Mouse (Mus musculus) neural tube, embryonic 10.5 days (tissue): Measurements from ENCODE around the gene Mrpl23.

ENCODE experiments used
- DNase-seq: peaks from one replicate; pipeline ENCODE4 v3.0.0-alpha.2; 2017; ENCODE audit warnings: low spot score; ENCODE audit errors: extremely low spot score

Mrpl23 gene

GRCm38 (mm10) chr7:142520331-142520730, 12.2 kb upstream of the Mrpl23 start:
- DNase-seq, result no peak

DNA sequence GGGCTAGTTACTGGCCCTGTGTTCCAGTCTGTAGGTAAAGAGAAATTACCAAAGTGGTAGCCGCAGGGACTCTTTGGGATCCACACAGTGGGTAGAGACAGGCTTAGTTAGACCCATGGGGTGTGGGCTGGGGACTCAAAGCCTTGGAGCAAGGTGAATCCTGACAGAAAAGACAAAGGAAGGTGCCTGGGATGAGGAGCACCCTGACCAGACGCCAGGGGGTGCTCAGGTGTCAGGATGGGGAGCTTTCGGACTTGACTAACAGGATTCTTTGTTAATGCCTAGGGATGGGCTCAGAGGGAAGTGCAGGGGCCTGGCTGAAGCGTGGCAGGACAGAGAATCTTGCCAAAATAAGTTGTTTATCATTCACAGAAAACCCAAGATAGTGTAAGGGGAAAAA, 10.1 kb upstream of the Mrpl23 start:
- peak; percentile 62 for DNase-seq

GRCm38 (mm10) chr7:142523200-142523990, 9.1 kb upstream of the Mrpl23 start:
- peak; percentile 60 for DNase-seq

- DNase-seq, result peak; percentile 62
Observed at GRCm38 (mm10) chr7:142525342-142526178, 6.9 kb upstream of the Mrpl23 start.

- DNase-seq, result no peak
Observed at GRCm38 (mm10) chr7:142529350-142529749, 3.1 kb upstream of the Mrpl23 start.

DNA sequence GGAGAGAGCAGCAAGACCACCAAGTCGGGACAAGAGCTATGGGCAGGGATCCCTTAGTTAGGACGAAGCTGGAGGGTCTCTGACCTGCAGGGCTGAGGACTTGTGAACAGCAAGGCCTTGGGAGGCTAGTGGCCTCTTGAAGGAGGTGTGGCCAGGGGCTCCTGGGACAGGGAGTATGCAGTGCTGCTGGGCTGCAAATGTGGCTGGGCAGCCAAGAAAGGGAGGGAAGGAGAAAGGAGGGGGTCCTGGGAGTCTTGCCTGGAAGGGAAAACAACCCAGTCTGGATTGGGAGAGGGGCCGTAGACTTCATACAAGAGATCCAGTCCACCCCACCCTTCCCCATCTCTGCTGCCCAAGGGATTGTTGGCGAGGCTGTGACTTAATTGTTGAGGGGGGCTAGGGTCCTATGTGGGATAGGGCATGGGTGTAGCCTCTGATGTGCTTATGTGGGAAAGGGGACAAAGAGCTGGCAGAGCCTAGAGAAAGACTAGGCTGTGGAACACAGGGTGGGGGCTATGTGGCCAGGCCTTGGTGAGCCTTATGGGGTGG, 439 bp upstream of the Mrpl23 start:
- peak; percentile 27 for DNase-seq

GRCm38 (mm10) chr7:142533059-142533855, 771 bp downstream of the Mrpl23 start:
- DNase-seq, result peak; percentile 90

GRCm38 (mm10) chr7:142535116-142535515, 2.6 kb downstream of the Mrpl23 start:
- DNase-seq, result no peak

- no peak for DNase-seq
Observed at GRCm38 (mm10) chr7:142535832-142536231, 3.3 kb downstream of the Mrpl23 start.

GRCm38 (mm10) chr7:142537181-142537580, 4.7 kb downstream of the Mrpl23 start:
- DNase-seq, result peak; percentile 26

DNA sequence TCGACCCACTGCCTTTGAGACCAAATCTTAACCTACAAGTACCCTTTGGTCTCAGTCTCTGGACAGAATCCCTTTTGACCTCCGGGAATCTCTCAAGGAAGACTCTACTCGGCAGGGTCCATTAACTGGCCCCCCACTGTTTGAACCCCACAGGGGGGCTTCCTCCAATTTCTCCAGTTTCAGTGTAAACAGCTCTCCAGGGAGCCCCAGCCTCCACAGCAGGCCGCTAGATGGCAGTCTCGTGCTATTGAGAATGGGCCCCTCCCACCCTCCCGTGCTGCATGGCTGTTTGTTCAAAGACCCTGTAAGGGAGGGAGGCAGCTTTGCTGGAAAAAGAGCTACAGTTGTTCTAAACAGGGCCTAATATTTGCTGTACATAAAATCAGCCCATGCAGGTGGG, 5.4 kb downstream of the Mrpl23 start:
- DNase-seq, result peak; percentile 92

- DNase-seq, result peak; percentile 71
Observed at GRCm38 (mm10) chr7:142538291-142538690, 5.8 kb downstream of the Mrpl23 start.

DNA sequence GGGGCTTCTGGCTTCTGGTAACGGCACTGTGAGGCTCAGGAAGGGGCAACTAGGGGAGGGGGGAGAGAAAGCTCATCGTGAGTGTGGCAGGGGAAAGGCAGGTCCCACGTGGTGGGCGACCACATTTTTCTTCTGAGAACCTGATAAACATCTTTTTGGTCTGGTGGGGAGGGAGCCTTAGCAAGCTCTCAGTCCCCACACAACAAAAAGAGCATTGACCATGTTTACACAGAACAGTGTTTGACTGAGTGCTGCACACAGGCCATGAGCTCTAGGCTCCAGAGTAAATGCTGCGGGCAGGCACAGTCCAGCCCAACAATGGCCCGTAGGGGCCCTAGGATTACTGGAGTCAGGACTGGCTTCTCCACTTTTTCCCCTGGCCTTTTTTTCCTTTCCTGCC, 6.3 kb downstream of the Mrpl23 start:
- DNase-seq, result no peak

- no peak for DNase-seq
Observed at GRCm38 (mm10) chr7:142539828-142540227, 7.3 kb downstream of the Mrpl23 start.

DNA sequence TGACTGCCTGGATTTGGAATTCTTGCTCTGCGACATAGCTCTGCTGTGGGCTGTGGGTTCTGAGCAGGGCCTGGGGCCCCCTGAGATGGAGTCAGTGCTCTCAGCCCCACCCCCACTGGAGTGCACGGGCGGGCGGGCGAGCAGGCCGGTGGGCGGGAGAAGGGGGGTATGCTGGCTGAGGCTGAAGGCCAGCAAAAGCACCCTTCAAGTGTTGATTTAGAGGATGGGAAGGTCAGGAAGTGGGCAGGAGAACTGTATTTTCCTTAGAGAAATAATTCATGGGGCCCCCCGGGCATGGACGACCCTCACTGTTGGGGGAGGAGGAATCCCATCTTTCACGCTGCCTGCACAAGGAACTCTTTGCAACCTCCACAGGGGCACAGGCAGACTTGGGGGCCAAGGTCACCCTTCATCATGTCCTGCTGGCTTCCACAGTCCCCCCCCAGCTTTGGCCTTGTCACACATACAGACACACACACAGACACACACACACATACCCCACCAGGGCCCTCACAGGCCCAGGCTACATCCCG, 10.4 kb downstream of the Mrpl23 start:
- peak; percentile 82 for DNase-seq

- no peak for DNase-seq
Observed at GRCm38 (mm10) chr7:142545967-142546366, 13.5 kb downstream of the Mrpl23 start.

- DNase-seq, result no peak
Observed at GRCm38 (mm10) chr7:142547874-142548273, 15.4 kb downstream of the Mrpl23 start.

DNA sequence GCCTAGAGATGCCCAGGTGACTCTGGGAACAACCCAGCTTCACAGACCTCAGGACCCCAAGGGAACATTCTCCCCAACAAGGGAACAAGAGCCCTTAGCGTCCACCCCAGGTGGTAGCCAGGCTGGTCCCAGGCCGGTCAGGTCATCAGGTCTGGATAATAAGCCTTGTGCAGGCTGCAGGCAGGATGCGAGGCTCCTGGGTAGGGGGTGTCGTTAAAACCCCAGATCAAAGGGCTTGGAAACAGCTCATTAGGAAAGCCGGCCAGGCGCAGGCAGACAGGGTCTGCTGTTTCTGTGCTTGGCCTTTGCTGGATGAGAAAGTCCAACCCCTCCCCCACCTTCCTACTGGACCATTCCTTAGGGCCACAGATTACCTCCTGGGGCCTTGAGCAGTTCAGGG, 16.2 kb downstream of the Mrpl23 start:
- DNase-seq, result no peak

DNA sequence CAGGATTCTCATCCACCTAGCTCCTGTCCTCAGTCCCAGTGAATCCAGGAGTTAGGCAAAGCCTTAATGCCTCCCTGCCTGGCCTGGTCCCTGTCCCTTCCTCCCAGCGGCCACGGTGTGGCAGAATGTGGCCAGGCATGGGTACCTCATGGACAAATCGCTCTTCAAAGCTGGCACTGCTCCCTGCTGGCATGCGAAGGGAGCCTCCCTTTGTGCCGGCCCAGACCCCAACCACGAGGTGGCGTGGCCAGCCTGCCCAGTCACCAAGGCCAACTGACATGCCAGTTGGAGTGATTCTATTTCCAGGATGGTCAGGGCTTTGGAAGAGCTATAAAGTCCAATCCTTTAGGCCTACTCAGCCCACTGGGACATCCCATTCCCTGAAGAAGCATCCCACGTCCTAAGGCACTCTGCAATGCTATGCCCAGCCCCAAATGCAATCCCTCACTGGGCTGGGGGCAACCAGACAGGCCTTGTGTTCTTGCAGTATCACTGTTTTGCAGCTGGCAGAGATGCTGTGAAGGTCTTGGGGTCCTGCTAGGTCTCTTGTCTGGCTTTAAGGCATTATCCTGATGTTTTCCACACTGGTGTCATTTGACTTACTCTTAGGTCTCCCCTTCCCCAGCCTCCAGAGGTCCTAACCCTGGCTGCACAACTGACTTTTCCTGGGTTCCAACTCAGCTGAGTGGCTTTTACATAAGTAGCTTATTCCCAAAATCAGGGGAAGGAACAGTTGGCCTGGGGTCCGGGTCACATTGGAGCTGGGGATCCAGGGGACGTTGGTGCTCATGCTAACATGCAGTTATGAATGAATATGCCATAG, 17.7 kb downstream of the Mrpl23 start:
- DNase-seq, result no peak

- no peak for DNase-seq
Observed at GRCm38 (mm10) chr7:142550935-142551373, 18.5 kb downstream of the Mrpl23 start.
